Mouse (Mus musculus): ENCODE measurements around the gene Gm49337.
A peak's percentile ranks its signal among the peaks of the same experiment; 100 is the strongest.
"Not testable (repeated sequence)": the region's sequence is repeated elsewhere in the genome, so short reads cannot be mapped to it uniquely, and the experiment has no call there.

Gene Gm49337

DNA sequence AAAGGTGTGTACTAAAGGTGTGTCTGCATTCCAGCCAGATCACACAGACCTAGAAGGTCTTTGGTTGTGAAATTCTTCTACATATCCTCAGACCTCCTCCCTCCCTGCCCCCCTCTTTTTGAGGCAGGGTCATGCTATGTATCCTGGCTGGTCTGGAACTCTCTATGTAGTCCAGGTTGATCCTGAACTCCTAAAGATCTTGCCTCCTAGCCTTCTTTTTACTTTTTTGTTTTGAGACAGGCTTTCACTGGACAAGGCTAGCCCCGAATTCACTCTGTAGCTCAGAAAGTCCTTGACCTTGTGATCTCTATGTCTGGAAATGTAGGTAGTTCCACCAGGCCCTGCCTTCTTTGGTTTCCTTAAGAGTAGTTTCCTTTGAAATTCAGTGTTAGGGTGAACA lies 35.7 kb downstream of the Gm49337 start:
- no peak for DNase-seq (ENCODE audit: low spot score in 2 of 2)

DNA sequence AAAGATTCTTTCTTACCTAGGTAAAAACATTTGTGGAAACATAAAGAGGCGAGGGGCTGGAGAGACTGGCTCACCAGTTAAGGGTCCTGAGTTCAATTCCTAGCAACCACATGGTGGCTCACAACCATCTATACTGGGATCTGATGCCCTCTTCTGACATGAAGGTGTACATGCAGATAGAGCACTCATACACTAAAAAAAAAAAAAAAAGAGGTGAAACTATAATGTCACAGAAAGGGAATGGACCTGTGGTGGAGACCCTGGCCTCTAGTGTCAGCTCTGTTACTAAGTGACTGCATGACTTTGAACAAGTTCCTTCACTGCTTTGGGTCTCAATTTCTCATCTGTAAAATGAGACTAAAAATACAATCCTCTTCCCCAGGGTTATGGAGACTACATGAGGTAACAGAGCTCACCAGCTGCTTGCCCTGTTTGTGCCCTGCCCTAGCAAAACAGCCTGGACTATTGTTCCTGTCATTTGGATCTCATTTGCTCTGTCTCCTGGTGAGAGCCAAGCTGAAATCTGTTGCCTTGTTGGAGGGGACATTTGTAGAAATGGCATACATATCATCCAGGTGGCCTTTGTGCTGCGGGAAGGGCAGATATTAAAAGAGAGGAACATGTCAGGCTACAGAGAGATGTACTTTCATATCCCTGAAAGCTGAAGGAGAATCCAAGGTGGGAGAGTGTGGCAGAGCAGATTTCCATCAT lies 42.9 kb downstream of the Gm49337 start:
- no peak for DNase-seq (ENCODE audit: low spot score in 2 of 2)

DNA sequence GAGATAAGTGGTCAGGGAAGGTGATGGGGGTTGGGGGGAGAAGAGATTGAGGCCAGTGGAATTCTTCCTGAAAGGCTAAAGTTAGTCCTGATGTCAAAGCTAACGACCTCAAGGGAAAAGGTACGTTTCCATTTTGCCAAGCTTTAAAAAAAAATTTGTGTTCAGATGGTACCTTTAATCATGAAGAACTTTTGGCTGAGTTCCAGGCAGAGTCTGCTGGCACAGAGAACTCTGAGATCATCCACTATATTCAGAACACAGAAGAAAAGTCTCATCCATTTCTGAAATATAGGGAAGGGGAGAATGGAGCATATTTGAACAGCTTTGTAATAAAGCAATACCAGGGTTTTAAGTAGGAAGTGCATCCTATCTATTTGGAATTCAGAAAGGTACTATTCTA lies 43.9 kb downstream of the Gm49337 start:
- DNase-seq (ENCODE audit: low spot score in 2 of 2) = no peak

DNA sequence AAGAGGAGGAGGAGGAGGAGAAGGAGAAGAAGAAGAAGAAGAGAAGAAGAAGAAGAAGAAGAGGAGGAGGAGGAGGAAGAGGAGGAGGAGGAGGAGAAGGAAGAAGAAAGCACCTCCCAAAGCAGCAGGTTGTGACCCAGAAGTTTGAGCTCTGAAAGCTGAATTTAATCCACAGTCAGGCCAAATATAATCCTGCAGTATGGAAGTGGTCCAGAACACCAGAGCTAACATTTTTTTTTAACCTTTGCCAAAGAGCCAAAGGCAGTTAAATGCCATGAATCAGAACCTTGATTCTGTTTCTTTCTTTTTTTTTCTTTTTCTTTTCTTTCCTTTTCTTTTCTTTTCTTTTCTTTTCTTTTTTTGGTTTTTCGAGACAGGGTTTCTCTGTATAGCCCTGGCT lies 44.5 kb downstream of the Gm49337 start:
- not testable (repeated sequence) for DNase-seq (ENCODE audit: low spot score in 2 of 2)

DNA sequence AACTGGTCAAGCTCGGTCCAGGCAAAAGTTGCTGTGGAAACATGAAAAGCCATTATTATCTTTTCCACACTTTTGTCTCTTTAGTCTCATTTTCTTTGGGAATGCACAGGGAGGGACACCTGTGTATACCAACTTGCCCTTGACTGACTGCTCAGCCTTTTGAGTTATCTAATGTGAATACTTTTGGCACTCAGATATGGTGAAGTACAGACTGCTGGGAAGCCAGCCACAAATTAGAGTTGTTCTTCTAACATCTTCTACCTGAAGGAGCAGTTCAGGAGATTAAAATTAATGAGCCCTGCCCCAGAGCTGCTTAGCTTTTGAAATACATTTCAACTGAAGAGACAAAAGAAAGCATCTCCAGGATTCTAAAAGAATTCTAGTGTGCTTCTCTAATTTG lies 45.9 kb downstream of the Gm49337 start:
- DNase-seq (ENCODE audit: low spot score in 2 of 2) = no peak

DNA sequence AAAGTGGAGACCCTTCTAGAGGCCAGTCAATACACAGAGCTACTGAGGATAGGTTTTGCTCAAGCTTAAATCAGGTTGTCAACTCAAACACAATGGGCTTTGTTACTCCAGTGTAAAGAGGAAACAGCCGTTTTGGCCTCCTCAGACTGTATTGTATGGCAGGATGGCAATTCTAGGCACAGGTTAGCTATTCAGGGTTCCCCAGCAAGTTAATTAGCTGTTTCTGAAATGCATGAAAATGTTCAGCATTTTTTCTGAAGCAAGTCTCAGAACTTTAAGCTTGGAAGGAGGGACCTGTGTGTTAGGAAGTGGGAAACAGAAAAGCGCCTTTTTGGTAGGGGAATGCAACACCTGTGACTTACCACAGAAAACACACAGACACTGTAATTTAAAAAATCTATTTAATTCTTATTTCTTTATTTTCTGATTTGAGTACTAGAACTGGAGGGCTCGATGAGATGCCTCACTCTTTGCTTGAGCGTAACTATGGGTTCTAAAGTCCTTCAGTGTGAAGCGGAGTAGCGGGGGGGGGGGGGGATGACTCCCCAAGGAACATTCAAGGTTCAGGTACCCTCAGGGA lies 47.0 kb downstream of the Gm49337 start:
- DNase-seq (ENCODE audit: low spot score in 2 of 2) = peak in 1 of 2 experiments; percentile 17

DNA sequence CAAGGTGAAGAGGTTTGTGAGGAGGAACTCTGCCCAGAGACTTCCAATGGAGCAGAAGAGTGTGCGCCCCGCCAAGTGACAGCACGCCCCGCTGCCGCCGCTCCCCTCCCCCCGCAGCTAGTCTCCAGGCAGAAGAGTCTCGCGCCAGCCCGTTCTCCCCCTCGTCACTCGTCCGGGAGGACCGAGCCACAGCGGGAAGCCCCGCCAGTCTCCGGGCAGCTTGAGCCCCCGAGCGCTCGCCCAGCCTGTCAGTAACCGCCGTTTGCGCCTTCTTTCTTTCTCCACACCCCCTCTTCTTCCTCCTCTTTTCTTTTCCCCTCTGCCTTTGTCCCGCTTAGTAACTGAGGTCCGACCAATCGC lies 47.6 kb downstream of the Gm49337 start:
- no peak for DNase-seq (ENCODE audit: low spot score in 2 of 2)

DNA sequence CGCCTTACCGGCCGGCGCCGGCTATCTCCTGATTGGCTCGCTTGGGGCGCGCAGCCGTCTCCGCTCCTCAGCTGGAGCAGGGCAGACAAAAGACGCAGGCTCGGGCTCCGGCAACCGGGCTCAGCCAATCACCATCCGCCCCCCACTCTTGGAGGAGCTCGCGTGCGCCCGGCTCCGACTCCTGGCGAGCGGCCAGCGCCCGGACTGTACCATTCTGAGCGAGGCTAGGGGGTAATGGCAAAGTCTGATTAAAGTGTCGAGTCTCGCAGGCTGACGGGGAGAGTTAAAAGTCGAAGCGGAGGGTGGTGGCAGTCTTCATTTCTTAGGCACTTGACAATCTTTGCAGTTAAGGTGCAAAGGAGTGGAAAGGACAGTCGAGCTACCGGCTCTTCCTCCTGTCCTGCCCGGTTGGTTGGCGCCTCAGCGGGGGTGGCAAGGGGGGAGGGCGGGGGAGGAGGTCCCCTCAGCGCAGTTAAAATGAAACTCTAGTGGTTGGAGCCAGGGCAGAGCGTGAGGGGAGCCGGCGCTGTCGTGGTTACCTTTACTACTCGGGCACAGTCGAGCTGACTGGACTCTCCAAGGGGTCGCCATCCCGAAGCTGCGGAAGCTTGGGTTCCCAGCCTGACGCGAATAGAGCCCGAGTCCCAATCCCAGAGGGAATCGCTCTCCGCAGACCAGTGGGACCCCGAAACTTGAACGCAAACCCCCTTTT lies 48.1 kb downstream of the Gm49337 start, which contains the start of gene Pik3r3:
TSS of gene Pik3r3 (plus strand) at position 479 of the 712 bp plus-strand sequence.
- DNase-seq (ENCODE audit: low spot score in 2 of 2) = peak; percentile 98 to 99

DNA sequence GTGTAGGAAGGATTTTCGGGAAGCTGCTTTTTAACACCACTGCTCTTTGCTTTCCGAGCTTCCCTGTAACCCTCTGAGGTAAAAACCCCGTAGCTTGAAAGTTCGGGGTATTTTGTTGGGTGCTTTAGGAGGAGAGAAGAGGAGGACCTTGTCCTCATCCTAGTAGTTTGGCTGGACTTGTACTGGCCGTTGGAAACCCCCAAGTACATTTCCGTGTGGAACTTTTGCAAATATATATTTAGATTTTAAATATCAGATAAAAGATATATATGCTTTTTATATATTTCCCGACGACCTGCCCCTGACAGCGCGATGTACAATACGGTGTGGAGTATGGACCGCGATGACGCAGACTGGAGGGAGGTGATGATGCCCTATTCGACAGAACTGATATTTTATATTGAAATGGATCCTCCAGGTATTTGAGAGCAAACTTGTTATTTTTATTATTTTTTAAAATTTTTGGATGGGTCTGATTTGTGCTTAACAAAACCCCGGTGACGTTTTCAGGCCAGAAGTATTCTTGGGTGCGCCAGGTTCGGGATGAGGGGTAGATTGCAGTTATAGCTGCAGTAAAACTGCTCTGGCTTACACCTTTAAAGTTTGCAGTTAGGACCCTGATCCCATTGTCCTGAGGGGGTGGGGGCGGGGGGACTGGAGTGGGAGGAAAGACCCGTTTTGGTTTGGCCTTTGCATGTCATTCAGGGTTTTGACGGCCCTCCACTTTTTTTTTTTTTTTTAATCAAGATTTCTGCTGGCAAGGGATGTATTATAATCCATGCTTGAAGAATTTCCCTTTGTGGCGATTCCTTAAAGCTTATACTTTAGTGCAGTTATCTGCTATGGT lies 49.0 kb downstream of the Gm49337 start:
- DNase-seq (ENCODE audit: low spot score in 2 of 2) = peak in 1 of 2 experiments; percentile 8

DNA sequence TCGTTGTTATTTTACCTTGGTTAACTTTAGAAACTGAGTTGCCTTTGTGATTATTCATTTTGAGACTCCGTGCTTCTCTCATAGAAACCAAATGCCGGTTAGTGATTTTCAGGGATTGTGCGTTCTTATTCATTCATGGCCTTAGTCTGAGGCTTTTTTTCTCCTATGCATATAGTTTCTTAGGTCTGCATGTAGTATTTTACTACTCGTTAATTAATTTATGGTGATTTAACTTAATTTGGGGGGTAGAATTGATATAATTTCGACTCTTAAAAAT lies 49.6 kb downstream of the Gm49337 start:
- no peak for DNase-seq (ENCODE audit: low spot score in 2 of 2)

DNA sequence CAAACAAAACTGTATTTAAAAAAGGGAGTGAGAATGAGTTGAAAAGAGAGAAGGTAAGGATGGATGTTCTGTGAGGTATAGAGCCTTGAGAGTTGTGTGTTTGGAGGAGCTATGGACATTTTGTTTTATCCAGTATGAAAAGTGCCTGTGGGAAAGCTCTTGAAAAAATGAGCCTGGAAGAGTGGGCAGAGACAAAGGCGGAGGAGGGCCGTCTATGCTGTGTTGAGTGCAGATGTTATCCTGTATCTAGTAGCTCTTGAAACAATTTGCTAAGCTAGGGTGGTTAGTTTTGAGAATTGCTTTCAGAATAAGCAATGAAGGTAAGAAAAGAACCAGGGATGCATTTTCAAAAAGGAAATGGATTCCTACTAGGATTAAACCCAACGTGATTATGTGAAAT lies 70.2 kb downstream of the Gm49337 start:
- no peak for DNase-seq (ENCODE audit: low spot score in 2 of 2)

DNA sequence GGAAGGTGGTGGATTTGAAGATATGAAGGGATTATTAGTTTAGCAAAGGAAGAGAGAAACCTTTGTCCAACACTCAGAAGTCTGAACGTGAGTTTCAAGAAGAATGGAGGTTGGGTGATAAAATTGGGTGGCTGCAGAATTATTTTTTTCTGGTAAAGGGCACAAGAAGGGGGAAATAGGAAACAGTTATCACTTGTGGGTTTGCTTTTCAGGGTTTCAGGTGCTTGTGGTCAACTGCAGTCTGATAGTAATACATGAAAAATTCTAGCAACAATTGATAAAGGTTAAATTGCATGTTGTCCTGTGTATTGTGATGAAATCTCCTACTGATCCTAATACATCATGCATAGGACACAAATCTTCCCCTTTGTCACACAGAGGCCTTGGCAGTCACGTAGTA lies 71.1 kb downstream of the Gm49337 start:
- no peak for DNase-seq (ENCODE audit: low spot score in 2 of 2)

DNA sequence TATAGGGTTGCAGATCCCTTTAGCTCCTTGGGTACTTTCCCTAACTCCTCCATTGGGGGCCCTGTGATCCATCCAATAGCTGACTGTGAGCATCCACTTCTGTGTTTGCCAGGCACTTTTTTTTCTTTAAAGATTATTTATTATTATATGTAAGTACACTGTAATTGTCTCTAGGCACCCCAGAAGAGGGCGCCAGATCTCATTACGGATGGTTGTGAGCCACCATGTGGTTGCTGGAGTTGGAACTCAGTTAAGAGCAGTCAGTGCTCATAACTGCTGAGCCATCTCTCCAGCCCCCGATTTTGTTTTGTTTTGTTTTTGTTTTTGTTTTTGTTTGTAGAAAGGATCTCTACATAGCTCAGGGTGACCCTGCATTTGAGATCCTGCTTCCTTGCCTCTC lies 72.7 kb downstream of the Gm49337 start:
- DNase-seq (ENCODE audit: low spot score in 2 of 2) = peak; percentile 31 to 69

DNA sequence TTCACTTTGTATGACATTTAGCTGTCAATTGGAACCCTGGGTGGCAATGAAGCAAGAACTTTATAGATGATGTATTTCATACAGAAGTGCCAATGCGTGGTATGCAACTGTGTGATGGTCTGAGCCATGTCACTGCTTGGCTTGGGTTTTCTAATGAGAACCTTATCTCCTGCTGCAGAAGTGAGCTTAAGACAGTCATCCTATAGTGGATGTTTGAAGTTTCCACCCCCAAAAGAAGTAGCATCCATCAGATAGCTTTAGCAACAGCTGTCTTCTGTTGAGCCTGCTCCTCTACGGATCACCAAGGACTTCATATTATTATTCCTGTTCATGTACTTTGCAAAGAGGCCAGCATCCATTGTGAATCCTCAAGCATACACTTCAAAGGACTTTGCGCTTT lies 76.8 kb downstream of the Gm49337 start:
- DNase-seq (ENCODE audit: low spot score in 2 of 2) = no peak

DNA sequence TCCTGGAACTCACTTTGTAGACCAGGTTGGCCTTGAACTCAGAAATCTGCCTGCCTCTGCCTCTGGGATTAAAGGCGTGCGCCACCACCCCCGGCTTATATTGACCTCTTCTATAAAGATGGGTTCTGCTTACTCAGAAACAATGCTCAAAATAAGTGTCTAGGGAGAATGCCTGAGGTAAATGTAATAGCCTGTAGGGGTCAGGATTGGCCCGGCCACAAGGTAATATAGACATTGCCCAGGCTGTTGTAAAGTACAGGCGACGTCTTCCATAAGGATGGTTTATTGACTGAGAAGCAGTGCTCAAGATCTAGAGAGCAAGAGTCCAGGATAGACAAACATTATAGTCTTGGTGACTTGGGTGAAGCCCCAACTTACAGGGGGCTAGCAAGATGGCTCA lies 95.0 kb downstream of the Gm49337 start:
- no peak for DNase-seq (ENCODE audit: low spot score in 2 of 2)

DNA sequence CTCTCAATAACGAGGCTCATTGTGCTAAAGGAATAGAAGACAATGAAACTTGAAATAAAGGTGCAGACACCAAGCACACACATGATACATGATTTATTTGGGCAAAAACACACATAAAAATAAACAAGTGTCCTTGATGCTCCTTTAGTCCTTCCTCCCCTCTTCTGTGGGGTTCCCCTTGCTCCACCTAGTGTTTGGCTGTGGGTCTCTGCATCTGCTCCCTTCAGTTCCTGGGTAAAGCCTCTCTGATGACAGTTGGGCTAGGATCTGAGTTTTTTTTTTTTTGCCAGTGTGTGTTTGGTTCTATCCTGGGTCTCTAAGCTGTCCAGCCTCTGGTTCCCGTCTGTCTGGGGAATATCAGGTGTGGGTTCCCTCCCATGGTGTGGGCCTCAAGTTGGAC lies 109.0 kb downstream of the Gm49337 start:
- peak in 1 of 2 experiments; percentile 15 for DNase-seq (ENCODE audit: low spot score in 2 of 2)

DNA sequence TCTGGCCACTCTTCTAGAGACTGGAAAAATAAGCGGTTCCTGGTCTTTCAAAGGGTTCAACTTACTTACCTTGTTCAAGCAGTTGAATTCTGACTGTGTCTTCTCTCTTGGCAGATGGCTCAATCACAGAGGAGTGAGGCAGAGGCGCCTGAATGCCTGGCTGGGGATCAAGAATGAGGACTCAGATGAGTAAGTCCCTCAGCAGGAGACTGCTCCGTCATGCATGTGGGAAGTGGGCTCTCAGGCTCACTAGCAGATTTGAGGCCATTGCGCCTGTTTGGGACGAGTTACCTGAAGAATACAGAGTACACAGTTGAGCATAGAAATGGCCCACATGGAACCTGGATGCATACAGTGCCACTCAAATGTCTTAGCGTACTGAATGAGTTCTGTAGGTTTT lies 118.4 kb downstream of the Gm49337 start:
- DNase-seq (ENCODE audit: low spot score in 2 of 2) = no peak

DNA sequence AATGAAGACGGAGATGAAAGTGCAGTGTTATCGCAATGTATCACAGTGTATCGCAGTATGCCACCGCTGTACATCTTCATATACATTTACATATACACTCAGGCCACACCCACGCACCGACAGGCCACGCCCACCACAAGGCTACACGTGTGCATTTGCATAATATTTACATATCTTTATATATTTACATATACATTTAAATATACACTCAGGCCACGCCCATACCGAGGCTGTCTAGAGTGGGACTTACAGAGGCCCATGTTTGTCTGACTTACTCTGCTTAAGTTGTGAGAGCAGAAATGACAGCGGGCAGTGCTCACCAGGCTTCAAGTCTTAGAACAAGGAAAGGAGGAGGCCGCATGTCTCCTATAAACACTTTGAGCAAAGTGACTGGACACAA lies 120.1 kb downstream of the Gm49337 start:
- no peak for DNase-seq (ENCODE audit: low spot score in 2 of 2)

DNA sequence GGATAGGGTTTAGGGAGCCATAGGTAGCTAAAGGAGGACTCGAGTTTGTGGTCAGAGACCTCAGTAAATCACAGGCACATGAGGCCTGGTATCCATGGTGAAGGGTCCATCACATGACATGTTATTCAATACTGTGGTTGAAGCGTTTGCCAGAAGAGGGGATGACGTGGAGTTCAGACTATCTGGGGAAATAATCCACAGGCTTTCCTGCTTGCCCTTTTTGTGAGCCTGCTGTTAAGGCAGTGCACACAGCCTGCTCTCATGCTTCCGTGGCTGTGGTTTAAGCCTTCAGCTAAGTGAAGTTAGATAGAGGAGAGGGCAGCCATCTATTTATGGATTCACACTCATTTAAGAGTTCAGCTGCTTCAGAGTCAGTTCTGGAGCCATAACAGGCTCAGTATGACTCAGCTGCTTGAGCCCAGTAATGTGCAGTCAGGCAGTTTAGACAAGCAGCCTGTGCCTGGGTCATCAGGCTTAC lies 127.7 kb downstream of the Gm49337 start:
- DNase-seq (ENCODE audit: low spot score in 2 of 2) = no peak

DNA sequence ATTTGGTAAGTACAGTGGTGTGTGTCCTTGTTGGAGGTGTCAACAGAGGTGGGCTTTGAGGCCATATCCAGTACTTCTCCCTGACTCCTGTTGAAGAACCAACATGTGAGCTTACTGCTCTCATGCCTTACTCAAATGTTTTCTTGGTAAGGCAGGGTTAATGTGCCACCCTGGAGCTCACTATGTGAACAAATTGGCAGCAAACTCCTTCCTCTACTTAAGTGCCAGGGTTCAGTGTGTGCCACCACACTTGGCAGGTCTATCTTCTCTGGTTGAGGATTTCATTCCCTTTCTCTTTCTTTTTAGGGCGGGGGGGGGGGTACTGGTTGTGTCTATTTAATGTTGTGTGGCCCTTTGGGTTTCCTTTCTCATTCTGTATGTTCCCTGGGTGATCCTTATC lies 131.4 kb downstream of the Gm49337 start:
- no peak for DNase-seq (ENCODE audit: low spot score in 2 of 2)

DNA sequence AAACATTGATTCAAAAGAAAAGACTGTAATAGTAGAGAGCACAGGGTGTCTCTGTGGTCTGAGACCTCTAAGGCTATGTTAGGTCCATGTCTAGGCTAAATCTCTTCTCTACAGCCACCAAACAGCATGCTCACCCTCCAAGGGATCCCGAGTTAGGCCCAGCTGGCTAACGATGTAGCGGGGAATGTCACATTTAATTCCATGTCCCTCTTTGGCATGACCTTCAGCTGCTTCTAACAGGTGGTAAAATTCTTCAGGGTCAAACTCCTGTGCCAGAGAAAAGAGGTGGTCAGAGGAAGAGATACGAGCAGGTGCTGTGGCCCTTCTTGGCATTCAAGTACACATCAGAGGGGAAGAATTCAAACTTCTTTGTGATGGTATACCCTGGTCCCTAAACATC lies 144.4 kb downstream of the Gm49337 start:
- no peak for DNase-seq (ENCODE audit: low spot score in 2 of 2)

DNA sequence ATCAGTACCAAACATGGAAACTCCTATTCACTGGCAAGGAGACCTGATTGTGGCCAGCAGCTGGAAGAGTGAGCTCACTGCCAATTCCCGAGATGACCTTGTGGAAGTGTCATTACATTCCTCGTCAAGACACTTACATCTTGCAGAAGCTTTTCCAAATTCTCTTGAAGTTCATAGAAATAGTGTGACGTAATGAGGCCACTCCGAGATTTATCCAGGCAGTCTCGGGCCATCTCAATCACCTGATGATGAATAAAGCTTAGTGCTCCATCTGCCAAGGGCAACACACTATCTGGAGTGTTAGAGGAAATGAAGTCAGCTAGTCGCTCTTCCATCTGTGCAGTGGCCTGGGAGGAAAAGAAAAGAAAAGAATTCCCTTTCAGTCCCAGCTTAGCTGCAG lies 148.9 kb downstream of the Gm49337 start:
- DNase-seq (ENCODE audit: low spot score in 2 of 2) = no peak

All from thymus, postnatal 10 days (tissue).